Mouse (Mus musculus): ENCODE measurements around the gene Haao.
"Not testable (repeated sequence)": the region's sequence is repeated elsewhere in the genome, so short reads cannot be mapped to it uniquely, and the experiment has no call there.

Gene Haao

DNA sequence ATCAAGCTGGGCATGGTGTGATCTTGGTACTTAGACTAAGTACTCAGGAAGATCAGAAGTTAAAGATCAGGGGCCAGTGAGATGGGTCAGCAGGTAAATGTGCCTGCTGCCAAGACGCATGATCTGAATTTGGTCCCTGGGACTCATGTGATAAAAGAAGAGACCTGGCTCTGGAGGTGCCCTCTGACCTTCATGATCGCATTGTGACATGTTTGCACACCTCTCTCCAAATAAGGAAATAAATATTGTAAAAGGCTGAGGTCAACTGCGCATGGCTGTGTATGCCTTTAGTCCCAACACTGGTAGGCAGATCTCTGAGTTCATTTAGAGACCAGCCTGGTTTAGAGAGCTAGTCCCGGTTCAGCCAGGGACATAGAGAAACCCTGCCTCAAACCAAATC lies 22.6 kb upstream of the Haao start:
- intact Hi-C loops (cut with DNase I), result no loop called here

DNA sequence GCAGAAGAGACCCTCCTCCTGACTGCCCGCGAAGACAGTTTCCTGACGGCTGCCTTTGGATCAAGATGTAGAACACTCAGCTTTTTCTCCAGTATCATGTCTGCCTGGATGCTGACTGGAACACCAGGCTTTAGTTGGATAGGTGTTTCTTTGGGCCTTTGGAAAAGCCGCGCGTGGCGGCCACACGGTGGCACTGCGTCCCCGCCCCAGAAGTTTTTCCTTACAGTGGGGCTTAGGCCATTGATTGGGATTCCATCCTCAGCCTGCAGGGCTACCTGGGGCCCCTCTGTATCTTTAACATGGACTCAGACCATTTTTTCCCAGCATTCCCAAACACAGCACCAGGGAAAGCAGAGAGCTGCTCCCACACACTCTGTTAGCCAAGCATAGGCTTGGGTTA lies 18.8 kb upstream of the Haao start:
- intact Hi-C loops (cut with DNase I), result no loop called here

DNA sequence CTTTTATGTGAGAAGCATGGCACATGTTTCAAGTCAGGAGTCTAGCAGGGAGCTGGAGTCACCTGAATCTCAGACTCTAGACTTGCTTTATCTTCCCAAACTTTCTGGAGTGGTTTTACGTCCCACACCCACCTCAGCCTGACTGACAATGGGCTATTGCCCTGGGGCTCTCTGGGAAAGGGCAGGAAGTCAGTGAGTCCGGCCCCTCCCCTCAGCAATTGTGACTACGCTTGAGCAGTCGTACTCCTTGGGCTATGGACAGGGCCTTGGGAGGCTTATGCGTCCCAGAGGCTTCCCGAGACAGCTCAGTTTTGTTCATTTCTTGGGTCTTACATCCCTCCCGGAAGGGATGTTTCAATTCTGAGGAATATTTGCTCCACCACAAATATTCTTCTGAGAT lies 17.6 kb upstream of the Haao start:
- intact Hi-C loops (cut with DNase I), result no loop called here

DNA sequence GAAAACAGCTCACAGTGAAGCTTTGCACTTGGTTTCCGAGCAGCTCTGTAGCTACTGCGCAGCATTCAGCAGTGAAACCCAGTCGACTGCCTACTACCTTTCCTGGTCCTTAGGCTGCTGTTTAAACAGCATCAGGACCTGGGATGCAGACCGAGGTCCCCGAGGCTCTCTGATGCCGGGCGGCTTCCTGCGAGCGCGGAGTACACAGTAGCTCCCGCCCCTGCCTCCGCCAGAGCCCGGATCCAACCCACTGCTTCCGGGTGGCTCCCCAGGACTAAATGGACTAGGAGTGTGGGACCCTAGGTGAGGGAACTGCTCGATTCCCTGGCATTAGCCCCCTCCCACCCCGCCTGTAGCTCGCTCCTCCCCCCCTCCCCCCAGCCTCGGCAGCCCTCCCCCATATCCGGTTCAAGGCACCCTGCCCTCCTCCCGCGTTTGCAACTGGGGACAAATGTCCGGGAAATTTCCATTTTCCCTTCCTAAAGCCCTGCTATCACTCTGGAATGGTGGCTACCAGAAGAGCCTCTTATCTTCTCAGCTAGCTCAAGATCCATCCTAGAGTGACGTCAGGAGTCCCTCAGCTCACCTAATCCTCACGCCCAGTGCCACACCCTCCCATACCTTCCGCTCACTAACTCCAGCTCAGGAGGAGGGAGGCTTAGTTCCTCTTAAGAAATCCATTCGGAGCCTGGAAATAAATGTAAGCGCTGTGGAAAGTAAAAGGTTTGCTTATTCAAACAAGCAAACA lies 14.5 kb upstream of the Haao start:
- intact Hi-C loops (cut with DNase I), result no loop called here

DNA sequence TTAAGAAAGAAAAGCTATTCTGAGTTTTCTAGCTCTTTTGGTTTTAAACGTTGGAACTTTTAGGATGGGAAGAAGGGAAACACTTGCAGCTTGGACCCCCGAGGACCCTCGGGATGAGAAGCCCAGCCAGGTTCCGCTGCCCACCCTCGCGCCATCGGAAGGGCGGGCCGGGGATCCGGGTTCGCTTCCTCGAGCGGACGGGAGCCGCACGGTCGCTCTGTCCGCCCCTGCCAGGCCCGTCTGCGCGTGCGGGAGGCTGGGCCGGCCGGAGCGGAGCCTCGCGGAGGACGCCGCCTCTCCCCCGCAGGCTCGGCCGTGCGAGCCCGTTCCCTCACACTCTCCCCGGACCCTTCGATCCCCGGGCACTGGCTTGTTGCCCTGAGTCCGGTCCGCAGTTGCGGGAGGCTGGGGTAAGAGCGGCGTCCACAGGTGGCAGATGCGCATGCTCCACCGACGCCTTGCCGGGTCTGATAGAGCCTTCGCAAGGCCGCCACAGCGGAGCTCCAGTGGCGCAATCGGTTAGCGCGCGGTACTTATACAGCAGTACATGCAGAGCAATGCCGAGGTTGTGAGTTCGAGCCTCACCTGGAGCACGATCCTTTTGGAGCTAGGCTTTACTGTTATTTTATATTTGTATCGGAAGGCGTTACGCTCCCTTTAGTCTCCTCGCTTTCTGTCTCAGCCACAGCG lies 13.8 kb upstream of the Haao start:
- intact Hi-C loops (cut with DNase I), result no loop called here

DNA sequence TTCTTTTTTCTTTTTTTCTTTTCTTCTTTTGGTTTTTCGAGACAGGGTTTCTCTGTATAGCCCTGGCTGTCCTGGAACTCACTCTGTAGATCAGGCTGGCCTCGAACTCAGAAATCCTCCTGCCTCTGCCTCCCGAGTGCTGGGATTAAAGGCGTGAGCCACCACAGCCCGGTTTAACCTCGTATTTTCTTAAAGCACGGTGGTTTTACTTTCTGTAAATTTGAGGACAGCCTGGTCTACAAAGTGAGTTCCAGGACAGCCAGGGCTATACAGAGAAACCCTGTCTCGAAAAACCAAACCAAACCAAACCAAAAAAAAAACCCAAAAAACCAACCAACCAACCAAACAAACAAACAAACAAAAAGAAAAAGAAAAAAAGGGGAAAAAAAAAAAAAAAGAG lies 13.2 kb upstream of the Haao start:
- intact Hi-C loops (cut with DNase I), result not testable (repeated sequence)

DNA sequence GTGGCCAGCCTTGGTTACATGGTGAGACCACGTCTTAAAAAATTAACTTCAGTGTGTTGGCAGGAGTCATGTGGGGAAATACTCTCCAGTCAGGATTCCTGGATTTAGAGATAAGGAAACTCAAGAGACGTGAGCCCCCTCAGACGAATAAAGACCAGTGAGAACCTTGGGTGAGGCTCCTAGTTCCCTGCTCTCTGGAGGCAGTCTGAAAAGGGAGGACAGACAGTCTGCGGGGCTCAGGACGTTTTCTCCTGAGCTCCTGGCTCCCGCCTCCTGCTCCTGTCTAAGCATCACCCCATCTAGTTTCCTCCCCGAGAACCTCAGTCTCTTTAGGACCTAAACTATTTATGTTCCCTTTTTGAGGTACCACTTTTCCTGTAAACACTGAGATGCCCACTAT lies 12.5 kb upstream of the Haao start:
- intact Hi-C loops (cut with DNase I), result no loop called here

DNA sequence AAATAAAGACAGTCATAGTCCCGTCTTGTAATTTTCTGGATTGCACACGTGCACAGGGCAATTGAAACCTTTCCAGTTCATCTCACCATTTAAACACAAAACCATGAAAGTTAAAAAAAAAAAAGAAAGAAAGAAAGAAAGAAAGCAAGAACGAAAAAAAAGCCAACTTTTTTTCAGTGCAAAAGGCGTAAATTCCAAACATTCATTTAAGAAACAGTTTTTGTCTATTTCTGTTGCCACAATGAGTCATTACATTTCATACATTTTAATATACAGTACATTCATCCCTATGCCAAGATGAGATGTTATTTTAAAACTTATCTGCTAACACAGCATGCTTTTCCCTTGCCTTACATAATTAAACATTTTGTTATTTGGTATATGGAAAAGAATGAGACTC lies 11.9 kb upstream of the Haao start:
- intact Hi-C loops (cut with DNase I), result loop anchor here (10.0 kb wide), 1 partner anchor 585 kb away; no protein-coding TSS in a partner anchor

DNA sequence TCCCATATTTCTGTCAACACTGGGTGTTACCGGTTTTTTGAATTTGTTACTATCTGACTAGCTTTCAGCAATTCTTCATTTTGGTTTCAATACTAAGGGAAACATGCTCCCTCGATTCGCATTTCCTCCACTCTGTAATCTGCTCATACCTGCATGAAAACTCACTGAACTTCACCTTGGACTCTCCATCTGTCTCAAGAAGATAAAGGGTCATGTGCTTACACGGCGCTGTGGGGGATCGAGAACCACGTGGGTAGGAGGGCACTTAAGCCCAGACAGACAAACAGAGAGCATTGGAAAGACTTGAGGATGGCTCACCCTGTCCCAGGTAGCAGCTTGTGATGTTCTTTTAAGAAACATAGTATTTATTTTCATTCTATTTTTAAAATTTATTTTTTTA lies 10.7 kb upstream of the Haao start:
- intact Hi-C loops (cut with DNase I), result loop anchor here (10.0 kb wide), 1 partner anchor 584 kb away; no protein-coding TSS in a partner anchor

DNA sequence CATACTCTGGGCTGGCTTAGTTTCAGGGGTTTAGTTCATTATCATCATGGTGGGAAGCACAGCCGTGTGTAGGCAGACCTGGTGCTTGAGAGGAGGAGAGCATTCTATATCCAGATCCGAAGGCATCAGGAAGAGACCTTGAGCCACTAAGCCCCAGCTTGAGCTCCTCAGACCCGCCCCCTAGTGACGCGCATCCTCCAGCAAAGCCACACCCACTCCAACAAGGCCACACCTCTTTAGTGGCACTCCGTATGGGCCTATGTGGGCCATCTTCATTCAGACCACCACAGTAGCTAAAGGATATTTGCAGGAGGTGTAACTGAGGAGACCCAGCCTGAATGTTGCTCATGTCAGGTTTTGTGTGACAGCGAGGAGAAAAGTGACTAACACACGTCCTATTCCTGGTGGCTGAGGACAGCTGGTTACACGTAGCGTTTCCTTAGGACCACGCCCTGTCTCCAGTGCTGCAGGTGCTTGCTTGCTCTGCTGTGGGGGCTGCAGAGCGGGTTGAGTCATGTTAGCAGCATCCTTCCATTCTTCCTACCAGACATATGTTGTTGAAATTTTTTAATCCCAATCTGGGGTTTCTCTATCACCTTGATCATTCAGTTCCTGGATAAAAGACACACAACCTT lies 6.6 kb upstream of the Haao start:
- intact Hi-C loops (cut with DNase I), result loop anchor here (10.0 kb wide), 1 partner anchor 580 kb away; no protein-coding TSS in a partner anchor

DNA sequence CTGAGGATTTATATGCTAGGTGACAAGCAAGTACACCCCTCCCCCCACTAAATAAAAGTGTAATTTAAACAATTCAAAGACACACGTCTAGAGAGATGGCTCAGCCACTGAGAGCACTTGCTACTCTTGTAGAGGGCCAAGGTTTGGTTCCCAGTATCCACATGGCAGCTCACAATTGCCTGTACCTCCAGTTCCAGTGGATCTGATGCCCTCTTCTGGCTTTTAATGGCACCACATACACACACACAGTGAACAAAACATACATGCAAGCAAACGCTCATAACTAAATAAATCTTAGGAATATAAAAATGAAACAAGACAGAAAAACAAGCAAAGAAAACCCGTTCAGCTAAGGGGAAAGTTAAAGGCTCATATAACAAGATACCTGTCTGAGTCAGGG lies 6.1 kb upstream of the Haao start:
- intact Hi-C loops (cut with DNase I), result loop anchor here (10.0 kb wide), 1 partner anchor 579 kb away; no protein-coding TSS in a partner anchor

DNA sequence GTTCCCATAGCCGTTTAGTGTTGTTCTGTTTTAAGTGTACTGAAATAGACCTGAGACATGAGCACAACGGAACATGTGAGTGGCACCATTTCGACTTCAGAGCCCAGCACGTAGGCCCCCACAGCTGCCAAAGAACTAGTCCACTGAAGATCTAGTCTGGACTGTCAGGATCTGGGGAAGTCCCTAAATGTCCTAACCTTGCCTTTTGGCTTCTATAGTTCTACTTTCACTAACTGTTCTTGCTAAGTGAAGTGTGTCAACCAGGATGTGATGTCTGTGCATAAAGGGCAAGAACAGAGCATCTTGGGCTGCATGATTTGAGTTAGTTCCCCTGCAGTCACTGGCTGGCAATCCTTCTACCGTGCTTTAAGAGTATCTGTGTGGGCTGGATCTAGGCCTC lies 3.1 kb upstream of the Haao start:
- intact Hi-C loops (cut with DNase I), result loop anchor here (10.0 kb wide), 1 partner anchor 576 kb away; no protein-coding TSS in a partner anchor

DNA sequence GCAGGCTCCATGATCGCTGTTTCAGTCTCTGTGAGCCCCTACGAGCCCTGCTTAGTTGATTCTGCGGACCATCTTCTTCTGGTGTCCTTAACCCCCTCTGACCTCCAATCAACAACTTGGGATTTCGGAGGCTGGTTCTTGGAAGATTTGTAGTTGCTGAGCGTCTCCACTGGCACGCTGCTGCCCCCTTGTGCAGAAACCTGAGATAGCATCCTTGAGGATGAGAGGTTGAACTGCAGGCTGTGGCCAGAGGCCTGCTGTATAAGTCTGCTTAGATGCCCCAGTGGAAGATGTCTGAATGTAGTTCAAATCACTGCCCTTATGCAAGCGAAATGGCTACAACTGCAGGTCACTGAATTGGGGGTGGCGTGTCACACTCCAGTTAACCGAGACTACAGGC lies 2.7 kb upstream of the Haao start:
- intact Hi-C loops (cut with DNase I), result loop anchor here (10.0 kb wide), 1 partner anchor 576 kb away; no protein-coding TSS in a partner anchor

DNA sequence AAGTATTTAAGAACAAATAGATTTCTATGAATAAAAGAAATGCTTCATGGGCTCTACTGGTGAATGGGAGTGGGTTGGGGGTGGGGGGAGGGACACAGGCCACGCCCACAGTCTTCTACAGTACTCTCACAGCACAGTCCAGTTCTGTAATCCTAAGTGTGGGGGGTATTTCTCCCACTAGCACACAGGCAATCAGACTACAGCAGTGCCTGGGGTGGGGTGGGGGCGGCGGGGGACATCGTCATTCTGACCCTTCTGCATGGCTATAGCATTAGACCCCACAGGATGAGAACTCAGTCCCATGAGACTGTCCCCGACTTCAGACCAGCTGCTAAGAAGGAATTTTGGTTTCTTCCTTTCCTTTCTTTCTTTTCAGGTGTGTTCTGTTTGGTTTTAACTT lies 2.0 kb upstream of the Haao start:
- intact Hi-C loops (cut with DNase I), result loop anchor here (10.0 kb wide), 1 partner anchor 575 kb away; no protein-coding TSS in a partner anchor

DNA sequence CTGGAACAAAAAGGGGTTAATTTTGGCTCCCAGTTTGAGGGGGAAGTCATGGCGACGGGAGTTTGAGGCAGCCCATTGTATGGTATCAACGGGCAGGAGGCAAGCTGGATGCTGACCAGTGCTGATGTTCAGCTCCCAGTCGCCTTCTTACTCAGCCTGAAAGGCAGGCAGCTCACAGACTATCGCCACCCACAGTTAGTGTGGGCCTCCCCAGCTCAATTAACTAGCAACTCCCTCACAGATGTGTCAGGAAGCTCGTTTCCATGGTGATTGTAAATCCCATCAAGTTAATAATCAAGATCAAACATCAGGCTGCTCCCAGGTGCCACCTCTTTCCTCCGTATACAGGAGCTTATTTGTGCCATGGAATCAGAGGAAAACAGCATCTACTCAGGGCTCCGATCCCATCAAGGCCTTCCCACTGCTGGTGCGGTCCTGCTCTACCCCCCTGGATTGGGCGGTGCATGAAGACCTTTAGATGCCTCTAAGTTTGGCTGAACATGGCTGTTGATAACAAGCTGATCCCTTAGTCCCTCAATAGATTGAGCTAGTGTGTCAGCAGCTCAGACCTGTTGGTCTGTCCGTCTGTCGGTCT lies 1.4 kb upstream of the Haao start:
- intact Hi-C loops (cut with DNase I), result no loop called here

DNA sequence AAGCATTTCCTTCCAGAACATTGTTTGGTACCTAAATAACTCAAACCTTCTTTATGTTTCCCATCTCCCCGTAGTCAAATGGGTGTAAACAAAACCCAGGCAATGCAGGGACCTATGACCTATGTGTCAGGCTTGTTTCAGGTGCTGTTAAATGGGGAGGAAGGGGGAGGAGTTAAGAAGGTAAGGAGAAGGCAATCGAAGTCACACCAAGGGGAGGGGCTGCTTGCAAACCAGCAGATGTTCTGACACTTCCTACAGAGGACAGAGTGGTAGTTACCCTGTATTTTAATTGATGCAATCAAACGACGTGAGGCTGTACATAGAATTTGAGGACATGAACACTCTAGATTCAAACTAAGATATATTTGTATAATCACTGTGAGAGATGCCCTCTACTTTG lies 719 bp upstream of the Haao start:
- intact Hi-C loops (cut with DNase I), result no loop called here

DNA sequence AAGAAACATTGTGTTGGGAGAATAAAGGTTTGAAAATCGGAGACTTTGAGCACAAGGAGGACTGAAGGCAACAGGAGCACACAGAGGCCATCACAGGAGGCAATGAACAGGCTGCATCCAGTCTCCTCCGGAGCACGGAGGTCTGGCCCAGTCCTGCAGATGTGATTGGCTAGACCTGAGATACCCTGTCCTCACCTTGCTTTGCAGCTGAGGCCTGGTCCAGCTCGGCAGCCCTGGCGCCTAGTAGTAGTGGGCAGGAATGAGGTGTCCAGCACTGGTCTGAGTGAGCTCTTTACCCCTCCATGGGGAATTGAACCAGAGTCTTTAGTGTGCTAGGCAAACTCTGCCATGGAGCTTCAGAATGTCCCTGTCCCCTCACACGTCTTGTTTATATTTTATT lies 663 bp downstream of the Haao start:
- intact Hi-C loops (cut with DNase I), result no loop called here

DNA sequence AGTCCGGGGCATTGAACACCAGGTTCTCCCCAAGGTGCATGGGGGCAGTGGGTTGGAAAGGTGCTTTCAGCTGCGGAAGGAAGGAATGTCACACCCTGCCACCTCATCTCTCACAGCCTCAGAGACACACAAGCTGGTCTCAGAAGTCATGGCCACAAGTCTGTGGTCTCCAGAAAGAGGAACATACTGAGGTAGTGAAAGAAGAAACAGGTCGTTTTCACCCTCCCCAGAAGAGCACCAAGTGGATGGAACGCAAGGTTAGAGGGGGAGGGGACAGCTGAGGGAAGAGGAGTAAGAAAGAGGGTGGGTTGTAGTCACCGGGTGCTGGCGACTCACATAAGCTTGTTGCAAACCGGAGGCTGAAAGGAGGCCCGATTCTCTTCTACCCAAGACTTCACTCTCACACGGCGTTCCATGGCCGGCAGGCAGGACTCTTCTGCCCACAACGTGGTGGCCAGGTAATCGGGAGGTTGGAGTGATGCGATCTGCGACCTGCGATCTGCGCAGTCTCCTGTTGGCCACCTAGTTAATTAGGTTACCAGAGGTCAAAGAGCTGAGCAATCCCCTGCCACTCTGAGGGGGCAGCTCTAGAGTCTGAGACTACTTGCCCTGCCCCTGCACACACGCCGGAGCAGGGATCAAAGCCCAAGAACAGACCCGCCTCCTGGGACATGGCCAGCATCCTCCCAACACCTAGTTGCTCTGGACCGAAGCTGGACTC lies 1.3 kb downstream of the Haao start:
- intact Hi-C loops (cut with DNase I), result no loop called here

DNA sequence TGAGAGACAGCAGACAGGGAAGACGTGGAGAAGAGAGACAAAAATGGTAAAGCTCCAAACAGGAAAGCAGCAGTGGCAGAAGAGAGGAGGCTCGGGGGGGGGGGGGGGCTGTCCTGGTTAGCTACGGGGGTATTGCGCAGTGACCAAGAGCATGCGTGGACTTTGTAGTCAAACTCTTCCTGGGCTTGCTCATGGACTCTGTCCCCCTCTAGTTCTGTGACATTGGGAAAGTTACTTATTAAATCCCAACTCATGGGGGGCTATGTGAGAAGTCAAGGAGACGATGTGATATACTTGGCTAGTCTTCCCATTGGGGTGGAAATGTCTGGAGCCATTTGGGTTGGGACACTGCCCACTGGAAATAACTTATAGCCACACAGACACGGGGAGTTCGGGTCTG lies 2.2 kb downstream of the Haao start:
- intact Hi-C loops (cut with DNase I), result no loop called here

DNA sequence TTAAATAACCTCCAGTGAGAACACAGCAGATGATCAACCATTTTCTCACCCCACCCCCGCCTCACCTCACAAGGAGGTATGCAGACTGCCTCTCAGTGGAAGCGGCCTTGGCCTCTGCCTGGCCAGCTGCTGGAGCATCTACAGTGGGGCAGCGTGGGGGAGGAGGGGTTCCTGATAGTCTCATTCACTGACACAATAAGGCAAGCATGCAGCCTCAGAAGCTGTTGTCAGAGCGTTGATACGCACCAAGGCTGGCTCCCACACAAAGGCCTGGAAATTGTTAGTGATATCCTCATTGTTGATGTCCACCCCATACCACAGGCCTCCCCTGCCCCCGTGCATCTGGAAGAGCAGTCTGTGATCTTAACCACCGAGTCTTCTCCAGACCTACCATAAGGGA lies 4.0 kb downstream of the Haao start:
- intact Hi-C loops (cut with DNase I), result no loop called here

DNA sequence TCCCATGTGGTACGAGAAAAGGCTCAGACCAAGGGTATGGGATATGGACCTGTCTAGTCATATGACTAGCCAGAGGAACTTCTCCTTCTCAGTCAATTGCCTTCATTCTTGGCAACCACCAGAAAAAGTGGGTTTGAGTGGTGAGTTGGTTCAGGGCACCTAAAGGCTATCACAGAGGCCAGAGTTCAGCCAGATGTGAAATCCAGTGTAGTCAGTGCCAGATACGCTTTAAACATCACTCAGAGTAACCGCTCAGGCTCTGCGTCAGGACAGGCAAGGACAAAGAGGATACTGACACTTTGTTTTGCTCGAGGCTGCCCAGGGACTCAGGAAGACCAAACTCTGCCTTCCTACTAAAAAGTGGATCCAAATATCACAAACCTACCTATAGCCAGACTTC lies 6.8 kb downstream of the Haao start:
- intact Hi-C loops (cut with DNase I), result no loop called here

Data from adrenal gland (tissue).